Mouse (Mus musculus): ENCODE data around the gene Hes5.

- TF ChIP-seq POLR2A (IDR thresholded peaks at IDR 0.05; ENCODE audit: borderline replicate concordance, extremely low read depth, low read depth, low read length) (no peak), CTCF (IDR thresholded peaks at IDR 0.05; ENCODE audit: insufficient read depth, low read length) (no peak)
These were observed 46.5 kb upstream of the Hes5 start for GRCm38 (mm10) chr4:154914252-154914651.
